Mouse (Mus musculus) brain, embryonic 14.5 days (tissue): ENCODE measurements around the gene Primpol.

Experiments used
- CTCF ChIP-seq: fragments of 200-500 bp; IDR thresholded peaks from 2 replicates; pipeline ENCODE4 v1.5.1; 2012; ENCODE audit warnings: inconsistent platforms, mild to moderate bottlenecking, moderate library complexity, borderline replicate concordance; ENCODE audit not compliant: insufficient read depth, insufficient read length; ENCODE audit errors: extremely low read depth
- POLR2A ChIP-seq: fragments of 200-500 bp; IDR thresholded peaks from 2 replicates; pipeline ENCODE4 v1.6.1; 2012; ENCODE audit warnings: mild to moderate bottlenecking, inconsistent platforms, borderline replicate concordance; ENCODE audit not compliant: poor library complexity, insufficient read depth, insufficient read length, severe bottlenecking; ENCODE audit errors: extremely low read depth

DNA sequence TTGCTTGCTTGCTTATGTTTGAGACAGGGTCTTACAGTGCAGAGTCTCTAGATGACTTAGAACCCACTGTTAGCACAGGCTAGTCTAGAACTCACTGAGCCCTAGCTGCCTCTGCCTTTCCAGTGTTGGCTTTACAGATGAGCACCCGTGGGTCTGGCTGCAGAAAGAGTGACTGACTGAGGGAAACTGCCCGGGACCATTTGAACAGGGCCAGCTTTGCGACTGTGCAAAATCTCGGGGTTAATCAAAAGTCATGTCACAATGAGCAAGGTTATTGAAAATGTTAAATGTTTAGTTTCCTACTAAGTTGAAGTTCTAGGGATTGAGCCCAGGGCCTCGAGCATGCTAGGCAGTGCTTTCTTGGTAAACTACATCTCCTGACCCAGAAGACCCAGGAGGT is 71.2 kb downstream of the Primpol start:
- TF ChIP-seq CTCF (no peak), POLR2A (no peak)
